ENCODE assay signal across 9 mouse cellular contexts in genomic region chr4:45755881-45756280, GRCm38 (mm10). TPM values are rescaled to one million over a fixed set of nuclear protein-coding genes. Genes with fewer than 3 reads are reported as not detected.
DNase-seq lines count a peak whose midpoint lies in the region.
"Had no signal": no experiment of that assay in that cellular context is flagged by ENCODE, and none has a peak within 500 bp of the region (broad histone marks: within the 10 kb centered on the region; RNA-seq: fewer than 3 reads in every experiment).

No protein-coding gene starts in this region.

- intact Hi-C loops in gastrocnemius, postnatal 36 days (cut with DNase I), result no loop called here
- intact Hi-C loops in left cerebral cortex, postnatal 25 days (cut with DNase I), result loop anchor here (2.0 to 5.0 kb wide), 2 partner anchors 33 to 59 kb away; no protein-coding TSS in a partner anchor

- DNase-seq in gastrocnemius, postnatal 10 days, result peak; percentile 34
- DNase-seq in gastrocnemius, postnatal 36 days, result no peak
- peak; percentile 96 for DNase-seq in cerebellum, adult 8-10 months
- peak; percentile 38 for DNase-seq in gastrocnemius, postnatal 25 days
- peak; percentile 58 to 89 for DNase-seq in left cerebral cortex, postnatal 25 days (ENCODE audit: low spot score in 2 of 2)
- DNase-seq in right cerebral cortex, postnatal 10 days (ENCODE audit: low spot score in 2 of 2), result peak; percentile 87 to 91
- DNase-seq in thymus, postnatal 10 days (ENCODE audit: low spot score in 2 of 2), result no peak
- DNase-seq in thymus, postnatal 36 days, result no peak
- DNase-seq: liver, embryonic 13.5 days had no signal

RNA-seq across cellular contexts. Expression of gene Aldh1b1, which starts 42.9 kb away (rescaled TPM):
- 1 to 10 TPM; 1.8 to 2.5 TPM for total RNA-seq in gastrocnemius, postnatal 10 days (2021)
- total RNA-seq in gastrocnemius, postnatal 36 days (2021), result under 1 TPM; 0.47 to 0.54 TPM
- under 1 TPM; 0.51 to 0.77 TPM for total RNA-seq in gastrocnemius, postnatal 25 days (2021)
- total RNA-seq in left cerebral cortex, postnatal 25 days (2021), result 1 to 10 TPM; 5.7 to 6.4 TPM

Comparison
In these comparisons a context has a peak if more than half of its experiments do, and no peak if none do; other contexts are left out.
1. DNase-seq: peak in gastrocnemius, postnatal 10 days (single experiment), cerebellum, adult 8-10 months (single experiment), gastrocnemius, postnatal 25 days (single experiment), left cerebral cortex, postnatal 25 days (2 of 2) and right cerebral cortex, postnatal 10 days (2 of 2); none in gastrocnemius, postnatal 36 days (0 of 2), thymus, postnatal 10 days (0 of 2) and thymus, postnatal 36 days (0 of 2).